Mouse (Mus musculus): ENCODE measurements around the gene Gm34302.
"Not testable (repeated sequence)": the region's sequence is repeated elsewhere in the genome, so short reads cannot be mapped to it uniquely, and the experiment has no call there.

Gene Gm34302

DNA sequence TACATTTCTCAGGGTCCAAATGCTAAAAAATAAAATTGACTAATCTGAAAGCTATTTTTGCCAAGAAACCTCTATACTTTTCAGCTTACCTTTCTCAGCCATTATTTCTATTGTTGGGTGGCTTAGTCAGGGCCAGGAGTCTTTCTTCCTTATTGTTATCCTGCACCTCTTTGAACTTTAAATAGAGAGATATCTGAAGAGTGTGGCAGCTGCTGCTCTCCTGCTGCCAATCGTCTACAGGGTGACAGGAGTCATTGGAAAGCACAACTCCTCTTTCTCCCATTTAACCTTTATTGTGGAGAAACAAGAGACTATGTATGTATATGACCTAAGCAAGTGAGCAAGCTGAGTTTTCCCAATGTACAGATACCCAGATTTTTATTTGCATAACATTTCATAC, at the start of gene Gm34302:
Gm34302 (minus strand) TSS at position 154 of the 400 bp plus-strand sequence.
- no peak for DNase-seq (ENCODE audit: low spot score)

DNA sequence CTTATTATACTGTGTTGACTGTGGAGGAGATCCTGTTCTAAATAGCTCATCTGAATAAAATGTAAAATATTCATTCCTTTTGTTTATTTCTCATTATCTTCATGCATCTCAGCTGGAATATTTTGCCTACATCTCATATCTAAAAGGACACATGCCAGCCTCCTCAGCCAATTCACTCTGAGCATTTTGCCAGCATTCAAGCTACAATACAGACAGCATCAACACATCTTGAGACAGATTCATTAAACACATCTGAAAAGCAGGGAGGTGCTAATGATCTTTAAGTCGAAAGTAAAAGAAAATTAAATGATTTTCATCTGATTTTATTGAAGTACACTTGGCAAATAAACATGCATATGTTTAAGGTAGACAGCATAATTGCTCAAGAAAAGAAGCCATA, 48.2 kb upstream of the Gm34302 start:
- DNase-seq (ENCODE audit: low spot score) = no peak

DNA sequence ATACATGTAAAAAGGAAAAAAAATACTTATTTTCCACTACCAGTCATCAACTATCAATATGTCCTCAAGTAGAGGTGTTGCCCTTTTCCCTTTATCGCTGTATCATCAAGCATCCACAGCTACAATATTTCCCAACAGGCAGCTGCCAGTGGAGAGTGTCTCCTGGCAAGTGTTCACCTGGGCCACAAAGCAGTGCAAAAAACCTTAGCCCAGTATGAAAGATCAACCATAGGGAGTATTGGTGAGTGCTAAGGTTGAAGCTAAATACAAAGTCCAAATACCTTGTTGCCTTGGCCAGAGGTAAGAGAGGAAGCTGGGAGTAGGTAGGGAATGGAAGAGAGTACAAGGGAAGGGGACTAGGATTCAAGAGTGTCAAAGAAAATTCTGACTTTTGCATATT, 34.0 kb upstream of the Gm34302 start:
- DNase-seq (ENCODE audit: low spot score) = no peak

DNA sequence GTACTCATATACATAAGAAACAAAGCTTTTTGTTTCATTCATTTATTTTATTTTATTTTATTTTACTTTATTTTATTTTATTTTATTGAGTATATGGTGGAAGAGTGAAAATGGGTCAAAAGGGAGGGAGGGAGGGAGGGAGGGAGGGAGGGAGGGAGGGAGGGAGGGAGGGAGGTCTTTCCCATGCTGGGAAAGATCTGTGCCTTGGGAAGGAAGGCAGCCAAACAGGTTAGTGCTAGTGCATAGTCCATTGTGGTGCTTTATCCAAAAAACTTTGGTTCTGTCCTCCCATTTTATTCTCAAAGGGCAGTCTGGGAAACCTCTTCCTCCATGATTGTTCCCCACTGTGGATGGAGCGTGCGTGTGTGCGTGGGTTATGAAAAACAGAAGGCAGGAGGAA, 32.6 kb upstream of the Gm34302 start:
- not testable (repeated sequence) for DNase-seq (ENCODE audit: low spot score)

DNA sequence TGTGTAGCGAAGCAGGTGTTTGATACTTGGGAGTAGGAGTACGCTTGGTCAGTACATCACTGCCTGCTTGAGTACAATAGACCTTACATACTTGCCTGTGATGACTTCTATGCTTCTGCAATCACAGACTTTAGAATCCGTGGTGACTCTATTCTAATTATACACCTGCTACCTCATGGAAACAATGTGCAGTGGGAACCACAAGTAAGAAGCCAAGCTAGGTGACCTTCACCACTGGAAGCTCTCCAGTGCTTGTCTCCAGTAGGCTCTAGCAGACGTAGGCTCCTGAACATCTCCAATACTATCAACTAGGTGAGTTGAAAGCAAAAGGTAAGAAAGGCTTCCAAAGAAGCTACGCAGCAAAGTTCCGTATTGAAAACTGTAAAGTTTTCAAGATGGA, 27.6 kb upstream of the Gm34302 start:
- DNase-seq (ENCODE audit: low spot score) = no peak

DNA sequence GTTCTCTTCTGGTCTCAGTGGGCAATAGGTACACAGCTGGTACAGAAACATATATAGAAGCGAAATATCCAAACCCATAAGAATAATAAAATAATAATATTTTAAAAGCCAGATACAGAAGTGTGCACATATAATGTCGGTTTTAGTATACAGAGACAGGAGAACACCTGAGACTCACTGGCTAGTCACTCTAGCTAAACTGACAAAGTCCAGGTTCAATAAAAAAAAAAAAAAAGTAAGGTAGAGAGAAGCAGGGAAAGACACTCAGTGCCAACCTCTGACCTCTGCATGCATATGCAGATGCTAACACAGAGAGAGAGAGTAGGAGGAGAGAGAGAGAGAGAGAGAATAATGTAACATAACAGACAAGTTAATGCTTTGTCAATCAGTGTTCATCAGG, 25.8 kb upstream of the Gm34302 start:
- no peak for DNase-seq (ENCODE audit: low spot score)

DNA sequence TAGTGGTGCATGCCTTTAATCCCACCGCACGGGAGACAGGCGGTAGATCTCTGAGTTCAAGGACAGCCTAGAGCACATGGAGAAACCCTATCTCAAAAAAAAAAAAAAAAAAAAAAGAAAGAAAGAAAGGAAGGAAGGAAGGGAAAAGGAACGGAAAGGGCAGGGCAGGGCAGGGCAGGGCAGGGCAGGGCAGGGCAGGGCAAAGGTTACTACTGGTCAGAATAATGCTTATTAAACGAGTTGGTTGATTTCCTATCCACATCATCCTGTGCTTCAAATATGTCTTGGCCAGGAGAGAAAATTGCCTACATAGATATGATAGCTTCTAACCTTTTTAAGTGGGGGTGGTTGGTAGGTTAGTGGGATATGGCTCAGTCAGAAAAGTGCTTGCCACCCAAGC, 25.2 kb upstream of the Gm34302 start:
- DNase-seq (ENCODE audit: low spot score) = no peak

DNA sequence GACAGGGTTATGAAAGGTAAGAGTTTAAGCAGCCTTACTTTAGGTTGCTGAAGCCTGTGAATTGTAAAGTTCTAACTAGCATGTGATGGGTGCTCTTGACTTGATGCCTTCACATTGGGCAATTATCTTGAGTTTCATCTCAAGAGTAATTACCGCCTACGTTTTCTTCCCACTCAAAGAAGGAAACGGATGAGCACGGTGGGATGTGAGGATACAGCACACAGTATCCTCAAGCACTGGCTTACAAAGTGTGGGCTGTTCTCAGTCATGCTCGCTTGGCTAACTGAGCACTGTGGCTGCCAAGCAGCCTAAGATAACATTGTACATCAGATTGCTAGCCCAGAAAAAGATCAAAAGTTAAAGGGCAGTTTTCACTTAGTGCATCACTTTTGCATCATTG, 20.8 kb upstream of the Gm34302 start:
- no peak for DNase-seq (ENCODE audit: low spot score)

DNA sequence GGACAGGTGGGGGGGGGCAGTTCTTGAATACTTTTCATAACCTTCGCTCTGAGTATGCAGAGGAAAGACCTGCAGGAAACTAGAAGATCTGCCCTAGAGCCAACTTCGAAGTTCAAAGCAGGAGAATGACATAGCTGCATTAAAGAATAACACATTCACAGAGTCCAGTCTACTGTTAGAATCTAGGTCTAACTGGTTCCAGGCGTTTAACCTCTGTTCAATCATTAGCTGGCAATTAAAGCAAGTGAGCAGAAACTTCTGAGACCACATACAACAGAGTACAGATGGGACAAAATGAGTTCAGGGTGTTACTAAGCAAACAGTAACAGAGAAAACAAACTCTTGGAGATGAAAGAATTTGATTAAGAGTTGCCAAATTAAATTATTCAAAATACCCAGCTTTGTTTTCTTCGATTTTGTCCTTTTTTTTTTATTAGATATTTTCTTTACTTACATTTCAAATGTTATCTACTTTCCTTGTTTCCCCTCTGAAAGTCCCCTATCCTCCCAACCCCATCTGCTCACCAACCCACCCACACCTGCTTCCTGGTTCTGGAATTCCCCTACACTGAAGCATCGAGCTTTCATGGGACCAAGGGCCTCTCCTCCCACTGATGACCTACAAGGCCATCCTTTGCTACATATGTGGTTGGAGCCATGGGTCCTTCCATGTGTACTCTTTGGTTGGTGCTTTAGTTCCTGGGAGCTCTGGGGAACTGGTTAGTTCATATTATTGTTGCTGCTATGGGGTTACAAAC, 11.1 kb upstream of the Gm34302 start:
- no peak for DNase-seq (ENCODE audit: low spot score)

DNA sequence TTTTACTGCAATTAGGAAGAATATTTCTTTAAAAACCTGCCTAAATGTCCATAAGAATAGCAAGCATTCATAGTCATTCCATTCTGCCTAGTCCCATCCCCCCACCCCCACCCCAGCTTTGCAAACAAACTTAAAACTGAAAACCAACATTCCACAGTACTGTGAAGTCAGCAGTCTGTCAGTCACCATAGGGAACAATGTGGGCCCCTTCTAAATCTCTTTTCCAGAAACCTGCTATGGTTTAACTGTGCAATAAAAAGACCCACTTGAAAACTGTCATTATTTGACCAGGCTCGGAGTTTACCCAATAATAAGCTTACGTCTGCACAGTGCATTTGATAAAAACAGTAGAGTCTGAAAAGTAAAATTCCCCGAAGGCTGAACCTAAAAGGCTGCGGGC, 9.9 kb upstream of the Gm34302 start:
- no peak for DNase-seq (ENCODE audit: low spot score)

DNA sequence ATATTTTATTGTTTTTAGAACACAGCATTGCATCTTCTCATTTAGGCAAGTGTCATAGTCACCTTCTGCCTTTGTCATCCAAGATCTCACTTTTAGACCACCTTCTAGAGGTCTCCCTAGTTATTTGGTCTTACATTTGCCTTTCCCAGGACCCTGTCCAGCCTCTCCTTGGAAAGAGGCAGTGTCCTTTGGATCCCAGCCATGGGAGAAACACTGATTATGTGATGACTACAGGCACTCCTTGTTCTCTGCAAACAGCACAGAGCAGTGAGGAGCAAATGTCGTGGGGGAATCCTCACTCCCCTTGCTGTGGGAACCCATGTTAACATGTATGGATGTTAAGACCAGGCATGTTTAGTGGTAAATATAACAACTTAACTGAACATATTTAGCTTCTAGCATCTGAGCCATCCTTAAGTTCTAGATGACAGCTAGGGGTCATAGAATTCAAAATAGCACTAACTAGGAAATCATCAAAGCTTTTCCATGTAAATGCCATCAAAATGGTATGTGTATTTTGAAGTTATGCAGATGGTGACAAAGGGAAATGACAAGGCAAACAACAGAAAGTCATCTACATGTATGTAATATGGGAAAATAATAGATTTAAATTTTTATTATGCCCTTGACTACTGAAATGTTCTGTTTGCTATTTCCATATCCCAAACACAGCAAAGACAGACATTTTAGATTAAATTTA, 43.1 kb downstream of the Gm34302 start:
- DNase-seq (ENCODE audit: low spot score) = no peak

DNA sequence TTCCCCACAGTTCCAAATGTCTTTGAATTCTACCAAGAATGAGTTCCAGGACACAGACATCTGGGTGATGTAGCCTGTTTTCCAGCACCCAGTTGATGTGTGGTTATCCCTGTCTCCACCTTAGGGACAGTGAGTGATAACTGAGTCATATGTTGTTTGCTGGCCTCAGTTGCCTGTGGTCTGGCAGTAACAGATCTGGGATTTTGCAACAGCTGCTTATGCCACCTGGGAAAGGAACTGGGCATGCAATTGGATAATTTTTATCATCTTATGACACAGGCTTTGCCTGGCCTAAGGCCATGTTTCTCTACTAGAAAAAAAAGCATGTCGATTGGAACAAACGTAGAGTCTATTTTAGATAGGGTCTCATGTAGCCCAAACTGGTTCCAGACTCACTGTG, 43.9 kb downstream of the Gm34302 start:
- DNase-seq (ENCODE audit: low spot score) = no peak

DNA sequence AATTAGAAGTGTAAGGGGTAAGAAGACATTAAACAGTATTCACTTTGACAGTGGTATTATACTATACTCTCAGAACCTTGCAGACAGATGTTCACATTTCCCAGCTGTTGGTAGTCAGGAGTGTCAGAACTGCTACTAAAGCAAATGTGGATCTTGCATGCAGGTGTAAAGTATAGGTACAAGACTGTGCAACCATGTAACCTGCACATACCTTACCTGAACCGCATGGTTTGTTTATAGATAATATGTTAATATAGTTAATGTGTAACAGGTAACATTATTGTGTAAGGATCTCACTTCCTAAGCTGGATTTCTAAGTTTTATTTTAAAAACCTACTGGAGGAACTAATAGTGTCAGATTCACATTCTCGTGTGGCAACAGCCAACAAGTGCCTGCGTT, 44.8 kb downstream of the Gm34302 start:
- no peak for DNase-seq (ENCODE audit: low spot score)

Measured in ovary, postnatal 36 days (tissue).